Mouse (Mus musculus): ENCODE data around the gene Mfap4. TPM values are rescaled to one million over a fixed set of nuclear protein-coding genes. Genes with fewer than 3 reads are reported as not detected.

Gene Mfap4
- polyA plus RNA-seq (2015; fragmentation: Nextera tagmentation; extraction: Ambion mirVana) = 4.9 TPM in 2 replicates

GRCm38 (mm10) chr11:61484613-61485540 is at the start of gene Mfap4:
Mfap4 (plus strand) TSS chr11:61485431.
- ATAC-seq (no peak), DNase-seq (no peak)
- H3K9ac ChIP-seq (replicated peaks) = no peak within 1 kb of the TSS
- H3K4me1 ChIP-seq (ENCODE audit: insufficient read depth) = no peaks in the 10 kb centered on the region
- no peaks in the 10 kb centered on the region for H3K9me3 ChIP-seq (ENCODE audit: low read length)
- no peak within 1 kb of the TSS for H3K27ac ChIP-seq (ENCODE audit: low read depth)
- WGBS (ENCODE audit: insufficient replicate concordance) = 56% methylated on average over 19 of the region's 20 CpGs
- H3K27me3 ChIP-seq (ENCODE audit: insufficient read depth, low read length) = no peaks in the 10 kb centered on the region
- peaks cover 7% of the 10 kb centered on the region; the same call in 1 of the 2 replicates for H3K36me3 ChIP-seq (replicated peaks; ENCODE audit: insufficient read depth, low read length)
- TF ChIP-seq EP300 (IDR thresholded peaks at IDR 0.05; ENCODE audit: low read depth) (no peak), CTCF (IDR thresholded peaks at IDR 0.05; ENCODE audit: low read depth) (no peak)
- H3K4me2 ChIP-seq (ENCODE audit: low read depth, low read length) = no peak within 1 kb of the TSS
- H3K4me3 ChIP-seq (ENCODE audit: low read depth, low read length) = no peak within 1 kb of the TSS

GRCm38 (mm10) chr11:61436298-61436697 is 48.9 kb upstream of the Mfap4 start:
- H3K27me3 ChIP-seq (ENCODE audit: insufficient read depth, low read length) = 0 out of 2 replicates have a peak, but pooled peaks cover 7% of the 10 kb centered on the region
- no peak overlapping the region for H3K9ac ChIP-seq (replicated peaks)
- H3K4me1 ChIP-seq (ENCODE audit: insufficient read depth) = no peaks in the 10 kb centered on the region
- ATAC-seq (no peak), DNase-seq (no peak)
- H3K4me3 ChIP-seq (ENCODE audit: low read depth, low read length) = no peak overlapping the region
- no peaks in the 10 kb centered on the region for H3K9me3 ChIP-seq (ENCODE audit: low read length)
- H3K36me3 ChIP-seq (replicated peaks; ENCODE audit: insufficient read depth, low read length) = no peaks in the 10 kb centered on the region
- no peak overlapping the region for H3K27ac ChIP-seq (ENCODE audit: low read depth)
- TF ChIP-seq EP300 (IDR thresholded peaks at IDR 0.05; ENCODE audit: low read depth) (no peak), CTCF (IDR thresholded peaks at IDR 0.05; ENCODE audit: low read depth) (no peak)
- 74% methylated on average over 2 of the region's 2 CpGs for WGBS (ENCODE audit: insufficient replicate concordance)
- no peak overlapping the region for H3K4me2 ChIP-seq (ENCODE audit: low read depth, low read length)

GRCm38 (mm10) chr11:61439170-61439569 is 46.1 kb upstream of the Mfap4 start:
- H3K4me1 ChIP-seq (ENCODE audit: insufficient read depth) = no peaks in the 10 kb centered on the region
- H3K4me3 ChIP-seq (ENCODE audit: low read depth, low read length) = no peak overlapping the region
- 0 out of 2 replicates have a peak, but pooled peaks cover 7% of the 10 kb centered on the region for H3K27me3 ChIP-seq (ENCODE audit: insufficient read depth, low read length)
- TF ChIP-seq CTCF (IDR thresholded peaks at IDR 0.05; ENCODE audit: low read depth) = no peak
- TF ChIP-seq EP300 (IDR thresholded peaks at IDR 0.05; ENCODE audit: low read depth) = no peak
- WGBS (ENCODE audit: insufficient replicate concordance) = 49% methylated on average over 3 of the region's 3 CpGs
- ATAC-seq = no peak
- H3K9ac ChIP-seq (replicated peaks) = no peak overlapping the region
- no peak overlapping the region for H3K27ac ChIP-seq (ENCODE audit: low read depth)
- no peaks in the 10 kb centered on the region for H3K9me3 ChIP-seq (ENCODE audit: low read length)
- H3K36me3 ChIP-seq (replicated peaks; ENCODE audit: insufficient read depth, low read length) = no peaks in the 10 kb centered on the region
- no peak overlapping the region for H3K4me2 ChIP-seq (ENCODE audit: low read depth, low read length)
- no peak for DNase-seq

GRCm38 (mm10) chr11:61440416-61440815 is 44.8 kb upstream of the Mfap4 start:
- DNase-seq (no peak), ATAC-seq (no peak)
- no peak overlapping the region for H3K4me3 ChIP-seq (ENCODE audit: low read depth, low read length)
- H3K27me3 ChIP-seq (ENCODE audit: insufficient read depth, low read length) = 0 out of 2 replicates have a peak, but pooled peaks cover 6% of the 10 kb centered on the region
- H3K36me3 ChIP-seq (replicated peaks; ENCODE audit: insufficient read depth, low read length) = no peaks in the 10 kb centered on the region
- H3K9ac ChIP-seq (replicated peaks) = no peak overlapping the region
- H3K4me1 ChIP-seq (ENCODE audit: insufficient read depth) = no peaks in the 10 kb centered on the region
- TF ChIP-seq CTCF (IDR thresholded peaks at IDR 0.05; ENCODE audit: low read depth) (no peak), EP300 (IDR thresholded peaks at IDR 0.05; ENCODE audit: low read depth) (no peak)
- no peaks in the 10 kb centered on the region for H3K9me3 ChIP-seq (ENCODE audit: low read length)
- 85% methylated on average over 4 of the region's 4 CpGs for WGBS (ENCODE audit: insufficient replicate concordance)
- no peak overlapping the region for H3K4me2 ChIP-seq (ENCODE audit: low read depth, low read length)
- no peak overlapping the region for H3K27ac ChIP-seq (ENCODE audit: low read depth)

- WGBS (ENCODE audit: insufficient replicate concordance) = 74% methylated on average over 7 of the region's 7 CpGs
- H3K36me3 ChIP-seq (replicated peaks; ENCODE audit: insufficient read depth, low read length) = no peaks in the 10 kb centered on the region
- no peak overlapping the region for H3K27ac ChIP-seq (ENCODE audit: low read depth)
Observed at GRCm38 (mm10) chr11:61441670-61442069, 43.6 kb upstream of the Mfap4 start.

GRCm38 (mm10) chr11:61443807-61444206 is 41.4 kb upstream of the Mfap4 start:
- H3K9ac ChIP-seq (replicated peaks) = no peak overlapping the region
- TF ChIP-seq EP300 (IDR thresholded peaks at IDR 0.05; ENCODE audit: low read depth) (no peak), CTCF (IDR thresholded peaks at IDR 0.05; ENCODE audit: low read depth) (no peak)
- H3K4me3 ChIP-seq (ENCODE audit: low read depth, low read length) = no peak overlapping the region
- no peaks in the 10 kb centered on the region for H3K9me3 ChIP-seq (ENCODE audit: low read length)
- no peak for DNase-seq
- no peak overlapping the region for H3K4me2 ChIP-seq (ENCODE audit: low read depth, low read length)
- no peaks in the 10 kb centered on the region for H3K4me1 ChIP-seq (ENCODE audit: insufficient read depth)
- H3K36me3 ChIP-seq (replicated peaks; ENCODE audit: insufficient read depth, low read length) = no peaks in the 10 kb centered on the region
- ATAC-seq = no peak
- 86% methylated on average over 6 of the region's 6 CpGs for WGBS (ENCODE audit: insufficient replicate concordance)
- no peak overlapping the region for H3K27ac ChIP-seq (ENCODE audit: low read depth)
- H3K27me3 ChIP-seq (ENCODE audit: insufficient read depth, low read length) = 0 out of 2 replicates have a peak, but pooled peaks cover 2% of the 10 kb centered on the region

More at GRCm38 (mm10) chr11:61441670-61442069, 43.6 kb upstream of the Mfap4 start:
- no peak overlapping the region for H3K4me2 ChIP-seq (ENCODE audit: low read depth, low read length)
- H3K27me3 ChIP-seq (ENCODE audit: insufficient read depth, low read length) = 0 out of 2 replicates have a peak, but pooled peaks cover 4% of the 10 kb centered on the region
- no peak overlapping the region for H3K9ac ChIP-seq (replicated peaks)
- ATAC-seq (no peak), DNase-seq (no peak)
- no peak for TF ChIP-seq EP300 (IDR thresholded peaks at IDR 0.05; ENCODE audit: low read depth)
- no peak for TF ChIP-seq CTCF (IDR thresholded peaks at IDR 0.05; ENCODE audit: low read depth)
- no peaks in the 10 kb centered on the region for H3K9me3 ChIP-seq (ENCODE audit: low read length)
- no peak overlapping the region for H3K4me3 ChIP-seq (ENCODE audit: low read depth, low read length)
- no peaks in the 10 kb centered on the region for H3K4me1 ChIP-seq (ENCODE audit: insufficient read depth)
